Mouse (Mus musculus) cerebellum, postnatal 10 days (tissue): ENCODE measurements at regions not wholly inside any gene's neighbourhood (a gene's known extent, or its start where the extent isn't known, plus 50 kb on each side); places are given as distances from the start of the nearest gene placed in this dataset.
A peak's percentile ranks its signal among the peaks of the same experiment; 100 is the strongest.

Experiments
- DNase-seq, 2 experiments: peaks; one replicate each; pipeline ENCODE4 v3.0.0; 2021; ENCODE audit warnings: mixed read lengths in 2 of 2

- no peak for DNase-seq
Measured at GRCm38 (mm10) chr9:118204456-118204855, 54.5 kb upstream of the Cmc1 start.

GRCm38 (mm10) chr9:118206483-118206882, 56.5 kb upstream of the Cmc1 start:
- DNase-seq, result no peak

GRCm38 (mm10) chr9:118219696-118220095, 69.7 kb upstream of the Cmc1 start:
- DNase-seq, result no peak

- DNase-seq, result no peak
Measured at GRCm38 (mm10) chr9:118221186-118221585, 71.2 kb upstream of the Cmc1 start.

GRCm38 (mm10) chr9:118227401-118228061, 77.6 kb upstream of the Cmc1 start:
- DNase-seq, result peak; percentile 85 to 89

- DNase-seq, result peak; percentile 94 to 98
Measured at GRCm38 (mm10) chr9:118228691-118229427, 78.9 kb upstream of the Cmc1 start.

- peak; percentile 31 to 50 for DNase-seq
Measured at GRCm38 (mm10) chr9:118240711-118241110, 90.7 kb upstream of the Cmc1 start.

GRCm38 (mm10) chr9:118246820-118247628, 97.0 kb upstream of the Cmc1 start:
- DNase-seq, result no peak

- DNase-seq, result peak; percentile 40 to 50
Measured at GRCm38 (mm10) chr9:118253829-118254228, 103.9 kb upstream of the Cmc1 start.

GRCm38 (mm10) chr9:118255200-118255733, 105.3 kb upstream of the Cmc1 start:
- DNase-seq, result no peak

GRCm38 (mm10) chr9:118255751-118256266, 105.8 kb upstream of the Cmc1 start:
- DNase-seq, result peak; percentile 66 to 70

GRCm38 (mm10) chr9:118266298-118266697, 116.3 kb upstream of the Cmc1 start:
- DNase-seq, result no peak

GRCm38 (mm10) chr9:118271681-118272080, 121.7 kb upstream of the Cmc1 start:
- DNase-seq, result no peak

GRCm38 (mm10) chr9:118272713-118273407, 122.9 kb upstream of the Cmc1 start:
- DNase-seq, result no peak

GRCm38 (mm10) chr9:118285481-118285880, 135.5 kb upstream of the Cmc1 start:
- no peak for DNase-seq

- peak; percentile 44 to 51 for DNase-seq
Measured at GRCm38 (mm10) chr9:118287606-118288005, 137.6 kb upstream of the Cmc1 start.

- peak; percentile 53 to 59 for DNase-seq
Measured at GRCm38 (mm10) chr9:118292836-118293235, 142.9 kb upstream of the Cmc1 start.

- DNase-seq, result peak; percentile 60 to 82
Measured at GRCm38 (mm10) chr9:118294011-118294410, 144.0 kb upstream of the Cmc1 start.

GRCm38 (mm10) chr9:118302785-118303384, 152.9 kb upstream of the Cmc1 start:
- no peak for DNase-seq

- DNase-seq, result no peak
Measured at GRCm38 (mm10) chr9:118318357-118319140, 159.5 kb upstream of the Eomes start.

- no peak for DNase-seq
Measured at GRCm38 (mm10) chr9:118323796-118324195, 154.2 kb upstream of the Eomes start.
